Mouse (Mus musculus): Measurements from ENCODE around the gene Abcc1. TPM values are rescaled to one million over a fixed set of nuclear protein-coding genes. Genes with fewer than 3 reads are reported as not detected.
A peak's percentile ranks its signal among the peaks of the same experiment; 100 is the strongest.

Abcc1 gene
- total and polyA plus RNA-seq, 3 experiments = 30.2 to 49.7 (median 37.4) TPM

GRCm38 (mm10) chr16:14316884-14317876, 44.2 kb upstream of the Abcc1 start, which contains the start of gene Fopnl (continued):
- TF ChIP-seq SIN3A (IDR thresholded peaks at IDR 0.05; ENCODE audit: low read length) = peak; percentile 90

GRCm38 (mm10) chr16:14319681-14320080, 41.7 kb upstream of the Abcc1 start:
- H3K79me2 ChIP-seq (replicated peaks; ENCODE audit: control insufficient read depth, extremely low read depth, insufficient read depth, poor library complexity, severe bottlenecking) = peaks cover 11% of the 10 kb centered on the region
- DNase-seq (ENCODE audit: extremely low read depth) = no peak
- peaks cover 2% of the 10 kb centered on the region for H3K27me3 ChIP-seq (replicated peaks)
- H3K36me3 ChIP-seq (replicated peaks in 1 of 2; ENCODE audit: control insufficient read depth in 1 of 2, insufficient read depth in 1 of 2, low read length in 1 of 2) = peaks cover under 1 to 2% of the 10 kb centered on the region in 2 experiments
- H3K4me2 ChIP-seq (ENCODE audit: insufficient read depth, low read depth, poor library complexity, severe bottlenecking) = no peak overlapping the region
- in situ Hi-C loops (cut with MboI; ENCODE audit: low pct_ligation_motif_present, low pct_unique_long_range_greater_than_20kb, low sequenced_read_pairs) = no loop called here
- H3K27ac ChIP-seq (ENCODE audit: insufficient read depth, low read depth) = no peak overlapping the region
- no peak for TF ChIP-seq UBTF (IDR thresholded peaks at IDR 0.05; ENCODE audit: low read depth, low read length)
- no peak for TF ChIP-seq USF2 (conservative IDR thresholded peaks at IDR 0.05; ENCODE audit: low read depth, low read length)
- no peaks in the 10 kb centered on the region for H3K9me3 ChIP-seq (replicated peaks; ENCODE audit: low read length)
- H3K9ac ChIP-seq (ENCODE audit: insufficient read depth, low read depth) = no peak overlapping the region
- dilution Hi-C loops (cut with MboI; ENCODE audit: extremely low pct_ligation_motif_present, extremely low pct_unique_long_range_greater_than_20kb, low sequenced_read_pairs) = no loop called here
- peaks cover 4 to 27% of the 10 kb centered on the region in 2 experiments for H3K4me1 ChIP-seq (ENCODE audit: control insufficient read depth in 1 of 2, insufficient read depth in 2 of 2)
- H3K4me3 ChIP-seq (replicated peaks in 1 of 3; ENCODE audit: low read depth in 2 of 3, low read length in 2 of 3, poor library complexity in 1 of 3) = no peak overlapping the region

- H3K9me3 ChIP-seq (replicated peaks; ENCODE audit: low read length) = no peaks in the 10 kb centered on the region
- peaks cover 2% of the 10 kb centered on the region for H3K27me3 ChIP-seq (replicated peaks)
- in situ Hi-C loops (cut with MboI; ENCODE audit: low pct_ligation_motif_present, low pct_unique_long_range_greater_than_20kb, low sequenced_read_pairs) = no loop called here
- no peaks in the 10 kb centered on the region for H3K36me3 ChIP-seq (replicated peaks in 1 of 2; ENCODE audit: control insufficient read depth in 1 of 2, insufficient read depth in 1 of 2, low read length in 1 of 2)
- no peak for DNase-seq (ENCODE audit: extremely low read depth)
- dilution Hi-C loops (cut with MboI; ENCODE audit: extremely low pct_ligation_motif_present, extremely low pct_unique_long_range_greater_than_20kb, low sequenced_read_pairs) = no loop called here
- peaks cover 7% of the 10 kb centered on the region for H3K79me2 ChIP-seq (replicated peaks; ENCODE audit: control insufficient read depth, extremely low read depth, insufficient read depth, poor library complexity, severe bottlenecking)
- H3K4me1 ChIP-seq (ENCODE audit: control insufficient read depth in 1 of 2, insufficient read depth in 2 of 2) = peaks cover 2 to 20% of the 10 kb centered on the region in 2 experiments
- H3K27ac ChIP-seq (ENCODE audit: insufficient read depth, low read depth) = no peak overlapping the region
- no peak overlapping the region for H3K4me3 ChIP-seq (replicated peaks in 1 of 3; ENCODE audit: low read depth in 2 of 3, low read length in 2 of 3, poor library complexity in 1 of 3)
- no peak overlapping the region for H3K9ac ChIP-seq (ENCODE audit: insufficient read depth, low read depth)
- TF ChIP-seq ZMIZ1 (IDR thresholded peaks at IDR 0.05; ENCODE audit: low read depth, low read length) (no peak), CHD2 (IDR thresholded peaks at IDR 0.05; ENCODE audit: low read length) (no peak), ZKSCAN1 (IDR thresholded peaks at IDR 0.05; ENCODE audit: borderline replicate concordance, low read depth, low read length) (no peak), MAFK (IDR thresholded peaks at IDR 0.05; ENCODE audit: insufficient replicate concordance, low read length) (no peak), GABPA (IDR thresholded peaks at IDR 0.05; ENCODE audit: insufficient replicate concordance, low read depth, low read length) (no peak), USF1 (IDR thresholded peaks at IDR 0.05; ENCODE audit: low read depth, low read length) (no peak)
- H3K4me2 ChIP-seq (ENCODE audit: insufficient read depth, low read depth, poor library complexity, severe bottlenecking) = no peak overlapping the region
Observed at GRCm38 (mm10) chr16:14320494-14320893, 40.9 kb upstream of the Abcc1 start.
